Mouse (Mus musculus) G1E (cell line): ENCODE data around the gene Cyp4f16. TPM values are rescaled to one million over a fixed set of nuclear protein-coding genes. Genes with fewer than 3 reads are reported as not detected.
A peak's percentile ranks its signal among the peaks of the same experiment; 100 is the strongest.
"Not testable (repeated sequence)": the region's sequence is repeated elsewhere in the genome, so short reads cannot be mapped to it uniquely, and the experiment has no call there.

Source experiments
- ATAC-seq: 2 replicates; pipeline ENCODE4 v1.8.0; 2016; ENCODE audit warnings: mild to moderate bottlenecking; ENCODE audit not compliant: insufficient number of reproducible peaks, poor library complexity, low FRiP score, severe bottlenecking; ENCODE audit errors: extremely low read depth
- DNase-seq: peaks from one replicate; pipeline ENCODE4 v3.0.0; 2012; ENCODE audit warnings: low spot score
- H3K27me3 ChIP-seq: 2 replicates; pipeline ENCODE4 v1.6.1; 2012; ENCODE audit warnings: mild to moderate bottlenecking, low read length, inconsistent platforms; ENCODE audit not compliant: insufficient read depth
- H3K36me3 ChIP-seq: replicated peaks from 2 replicates; pipeline ENCODE3; 2012; ENCODE audit warnings: mild to moderate bottlenecking, inconsistent platforms
- H3K4me1 ChIP-seq: 2 replicates; pipeline ENCODE4 v1.6.1; 2012; ENCODE audit warnings: low read depth, low read length, inconsistent platforms, mixed read lengths; ENCODE audit not compliant: insufficient read depth
- H3K4me3 ChIP-seq: 2 replicates; pipeline ENCODE4 v1.5.1; 2012; ENCODE audit warnings: low read depth, mild to moderate bottlenecking, inconsistent platforms, low read length, moderate library complexity, mixed read lengths
- H3K9me3 ChIP-seq: replicated peaks from 2 replicates; pipeline ENCODE4 v1.6.1; 2012; ENCODE audit warnings: inconsistent platforms
- CTCF ChIP-seq: IDR thresholded peaks from 2 replicates; pipeline ENCODE4 v1.5.1; 2012; ENCODE audit warnings: low read depth, low read length, inconsistent platforms, mixed read lengths
- GATA1 ChIP-seq: IDR thresholded peaks from 2 replicates; pipeline ENCODE4 v1.6.1; 2012; ENCODE audit warnings: borderline replicate concordance, low read length, inconsistent platforms, mixed read lengths
- GATA2 ChIP-seq: IDR thresholded peaks from 2 replicates; pipeline ENCODE4 v1.6.1; 2012; ENCODE audit warnings: low read depth, low read length, inconsistent platforms, borderline replicate concordance
- POLR2AphosphoS5 ChIP-seq: IDR thresholded peaks from 2 replicates; pipeline ENCODE4 v1.6.1; 2012; ENCODE audit warnings: low read depth, low read length, inconsistent platforms; ENCODE audit not compliant: insufficient replicate concordance
- TAL1 ChIP-seq: conservative IDR thresholded peaks from 2 replicates; pipeline ENCODE4 v1.6.1; 2012; ENCODE audit warnings: low read depth, low read length, inconsistent platforms, mixed read lengths
- polyA plus RNA-seq: library from polyadenylated mRNA; stranded (reverse); fragments of >175 nt; gene quantifications from 2 replicates; pipeline ENCODE4 v1.2.3, GENCODE M21; 2012
- total RNA-seq, 2 experiments: library from RNA; stranded (forward) in 1 of 2; stranded (reverse) in 1 of 2; fragments of 200-1000 nt in 1 of 2; fragments of >200 nt in 1 of 2; fragmentation: Nextera tagmentation in 1 of 2; gene quantifications; 2 replicates each; pipeline ENCODE4 v1.2.3; 2014 to 2017

Gene Cyp4f16
- total and polyA plus RNA-seq, 3 experiments, result 1.1 TPM; not detected in 2

DNA sequence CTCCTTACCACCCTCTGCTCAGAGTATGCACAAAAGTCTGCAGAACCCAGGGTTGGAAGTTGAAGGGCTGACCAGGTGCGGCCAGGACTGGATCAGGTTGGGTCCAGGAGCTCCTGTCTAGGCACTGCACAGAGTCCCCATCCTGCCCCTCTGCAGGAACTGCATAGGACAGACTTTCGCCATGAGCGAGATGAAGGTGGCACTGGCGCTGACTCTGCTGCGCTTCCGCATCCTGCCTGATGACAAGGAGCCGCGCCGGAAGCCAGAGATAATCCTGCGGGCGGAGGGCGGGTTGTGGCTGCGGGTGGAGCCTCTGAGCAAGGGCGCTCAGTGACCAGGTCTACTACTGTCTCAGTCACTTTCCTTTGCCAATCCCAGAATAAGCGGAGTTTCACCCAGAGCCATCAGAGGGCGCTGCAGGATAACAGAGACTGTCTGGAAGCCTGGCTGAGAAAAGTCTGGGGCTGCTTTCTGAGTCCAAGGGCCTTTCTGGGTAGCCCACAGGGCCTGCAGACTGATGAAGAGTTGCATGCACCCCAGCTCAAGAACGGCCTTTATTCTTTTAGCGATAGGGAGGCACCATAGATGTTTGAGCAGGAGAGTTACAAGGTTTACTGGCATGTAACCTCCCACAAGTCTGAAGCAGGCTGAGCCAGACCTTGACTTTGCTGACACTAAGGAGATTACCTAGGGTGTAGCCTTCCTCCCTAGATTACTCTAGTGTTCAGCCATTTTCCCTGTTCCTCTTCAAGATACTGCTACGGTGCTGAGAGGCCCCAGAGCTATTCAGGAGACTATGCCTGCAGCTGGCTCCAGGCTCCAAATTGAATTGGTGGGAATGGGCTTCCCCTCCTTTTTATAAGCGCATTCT lies 14.8 kb downstream of the Cyp4f16 start:
- peak; percentile 84 for ATAC-seq
- H3K4me3 ChIP-seq, result peak overlapping the region; percentile 63
- H3K4me1 ChIP-seq, result no peaks in the 10 kb centered on the region
- H3K9me3 ChIP-seq, result no peaks in the 10 kb centered on the region
- no peak for TF ChIP-seq TAL1
- no peak for TF ChIP-seq GATA2
- TF ChIP-seq CTCF, result no peak
- no peak for TF ChIP-seq POLR2AphosphoS5
- TF ChIP-seq GATA1, result no peak
- no peaks in the 10 kb centered on the region for H3K36me3 ChIP-seq
- DNase-seq, result peak; percentile 42
- peaks cover 2% of the 10 kb centered on the region; the same call in 1 of the 2 replicates for H3K27me3 ChIP-seq

DNA sequence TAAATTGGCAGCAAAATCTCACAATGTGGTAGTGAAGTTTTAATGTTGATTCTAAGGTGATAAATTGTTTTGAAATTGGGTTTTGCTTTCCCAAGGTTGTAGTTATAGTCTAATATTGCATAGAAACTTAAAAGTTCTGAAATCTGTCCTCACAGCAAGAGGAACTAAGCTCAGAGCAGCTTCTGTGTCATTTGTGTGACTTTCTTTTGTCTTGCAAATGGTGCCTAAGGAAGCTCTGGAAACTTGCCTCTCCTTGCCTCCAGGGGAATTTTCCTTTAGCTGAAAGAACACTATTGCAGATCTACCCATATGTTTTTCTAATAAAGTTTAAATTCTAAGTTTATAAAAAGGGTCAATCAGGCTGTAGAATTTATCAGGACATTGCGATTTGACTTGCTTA lies 16.7 kb downstream of the Cyp4f16 start:
- ATAC-seq, H3K4me1 ChIP-seq, DNase-seq: not testable (repeated sequence)

DNA sequence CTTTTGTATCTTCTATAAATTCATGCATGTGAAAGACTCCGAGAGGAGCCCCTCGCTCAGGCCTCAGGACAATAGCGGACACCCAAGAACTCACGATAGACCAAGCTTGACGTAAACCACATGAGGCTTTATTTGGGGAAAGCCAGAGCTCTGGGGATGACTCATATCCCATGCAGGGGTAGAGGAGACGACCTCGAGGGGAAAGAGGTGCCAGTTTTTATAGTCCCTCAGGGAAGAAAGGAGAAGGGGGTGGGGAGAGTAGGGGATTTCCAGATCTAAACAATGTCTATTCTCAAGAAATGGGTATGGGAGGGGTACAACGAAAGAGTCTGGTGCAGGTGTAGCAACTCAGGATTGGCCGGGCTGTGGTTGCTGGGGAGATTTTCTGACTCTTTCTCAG lies 18.0 kb downstream of the Cyp4f16 start:
- ATAC-seq, H3K9me3 ChIP-seq, H3K4me1 ChIP-seq, H3K4me3 ChIP-seq, H3K27me3 ChIP-seq, H3K36me3 ChIP-seq, DNase-seq: not testable (repeated sequence)

More for the DNA sequence above, 16.7 kb downstream of the Cyp4f16 start:
- not testable (repeated sequence) for H3K27me3 ChIP-seq, H3K9me3 ChIP-seq, H3K36me3 ChIP-seq, H3K4me3 ChIP-seq

DNA sequence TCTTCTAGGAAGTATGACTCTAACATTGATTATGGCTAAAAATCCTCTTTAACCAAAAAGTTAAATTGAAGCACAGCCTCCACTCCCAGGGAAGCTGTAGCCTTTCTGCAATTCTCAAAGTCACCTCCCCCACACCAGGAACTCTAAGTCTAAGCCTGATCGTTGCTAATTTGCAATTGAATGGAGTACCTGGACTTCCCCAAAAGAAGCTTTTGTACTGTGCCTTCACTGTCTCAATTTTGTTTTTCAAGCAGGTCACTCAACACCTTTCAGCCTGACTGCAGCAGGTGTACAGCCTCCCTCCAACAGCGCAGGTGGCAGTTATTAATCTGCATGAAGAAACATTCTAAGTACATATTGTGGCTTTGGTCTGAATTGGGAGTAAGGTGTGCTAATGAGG lies 26.9 kb downstream of the Cyp4f16 start:
- not testable (repeated sequence) for H3K36me3 ChIP-seq, DNase-seq, H3K9me3 ChIP-seq, H3K27me3 ChIP-seq, H3K4me1 ChIP-seq, ATAC-seq, H3K4me3 ChIP-seq

DNA sequence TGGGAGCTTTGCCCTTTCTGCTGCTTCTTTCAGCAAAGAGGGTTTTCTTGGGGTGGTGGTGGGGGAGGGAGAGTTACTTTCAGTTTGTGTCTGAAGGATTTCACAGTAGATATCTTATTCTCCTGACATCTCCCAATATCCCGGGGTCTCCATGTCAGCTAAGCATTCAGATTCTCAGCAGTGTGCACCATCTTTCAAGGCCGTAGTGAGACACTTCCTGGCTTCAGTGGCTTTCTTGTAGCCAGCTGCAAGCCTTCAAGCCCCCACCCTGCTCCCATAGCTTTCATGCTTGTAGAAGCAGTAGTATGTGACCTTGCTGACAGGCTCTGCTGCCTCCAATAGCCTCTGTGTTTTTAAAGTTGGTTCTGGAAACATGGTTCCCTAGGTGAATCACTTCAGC lies 36.9 kb downstream of the Cyp4f16 start:
- not testable (repeated sequence) for ATAC-seq, DNase-seq

DNA sequence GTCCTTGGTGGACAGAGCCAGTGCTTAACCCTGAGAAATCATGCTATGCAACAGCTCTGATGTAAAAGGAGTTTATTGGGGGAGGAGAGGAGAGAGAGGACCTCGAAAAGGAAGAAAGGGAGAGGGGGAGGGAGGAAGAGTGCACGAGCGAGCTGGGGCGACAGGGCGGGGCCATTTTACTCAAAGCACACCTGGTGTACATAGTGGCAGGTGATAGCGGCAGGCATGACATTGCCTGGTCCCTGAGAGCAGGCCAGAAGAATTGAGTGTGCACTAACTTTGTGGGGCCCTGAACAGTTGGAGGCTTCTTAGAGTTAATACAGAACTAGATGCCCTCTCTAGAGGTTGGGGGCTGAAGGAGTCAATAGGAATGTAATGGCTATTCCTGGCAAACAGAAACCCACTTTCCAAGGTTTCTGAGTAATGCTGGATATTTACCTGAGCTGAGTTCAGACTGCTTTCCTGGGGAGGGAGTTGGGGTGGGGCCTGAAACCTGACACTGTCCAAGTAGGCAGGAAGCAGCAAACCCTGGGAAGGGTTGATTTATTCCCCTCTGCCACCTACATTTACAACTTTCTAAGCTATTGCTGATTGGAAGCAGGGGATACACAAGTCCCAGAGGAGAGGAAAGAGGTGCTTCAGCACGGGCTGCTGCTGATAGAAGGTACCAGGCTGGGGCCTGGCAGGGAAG lies 41.3 kb downstream of the Cyp4f16 start:
- DNase-seq (no peak), ATAC-seq (no peak)
- Histone ChIP-seq H3K27me3 (no peaks in the 10 kb centered on the region; the same call in 1 of the 2 replicates), H3K9me3 (no peaks in the 10 kb centered on the region), H3K4me1 (no peaks in the 10 kb centered on the region), H3K4me3 (no peak overlapping the region), H3K36me3 (no peaks in the 10 kb centered on the region)
- no peak for TF ChIP-seq TAL1
- TF ChIP-seq CTCF, result no peak
- TF ChIP-seq GATA1, result no peak
- TF ChIP-seq GATA2, result no peak
- TF ChIP-seq POLR2AphosphoS5, result no peak

More for the DNA sequence above, 36.9 kb downstream of the Cyp4f16 start:
- not testable (repeated sequence) for H3K9me3 ChIP-seq, H3K36me3 ChIP-seq, H3K27me3 ChIP-seq, H3K4me3 ChIP-seq, H3K4me1 ChIP-seq

DNA sequence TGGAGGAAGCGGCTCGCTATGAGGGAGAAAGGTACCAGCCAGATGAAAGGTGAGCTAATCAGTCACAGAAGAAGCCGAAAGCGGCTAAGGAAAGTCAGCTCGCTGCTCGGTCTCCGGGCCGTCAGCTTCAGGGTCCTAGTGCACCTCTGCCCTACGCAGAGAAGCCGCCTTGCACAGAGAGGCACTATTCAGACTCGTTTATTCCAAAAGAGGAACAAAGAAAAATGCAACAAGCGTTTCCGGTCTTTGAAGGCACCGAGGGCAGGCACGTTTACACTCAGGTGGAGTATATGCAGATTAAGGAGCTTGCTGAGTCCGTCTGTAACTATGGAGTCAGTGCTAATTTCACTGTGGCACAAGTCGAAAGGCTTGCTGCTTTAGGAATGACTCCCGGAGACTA lies 60.1 kb downstream of the Cyp4f16 start:
- Histone ChIP-seq H3K4me1 (no peaks in the 10 kb centered on the region), H3K27me3 (no peaks in the 10 kb centered on the region), H3K4me3 (no peak overlapping the region), H3K9me3 (no peaks in the 10 kb centered on the region), H3K36me3 (no peaks in the 10 kb centered on the region)
- ATAC-seq (no peak), DNase-seq (no peak)
- TF ChIP-seq TAL1 (no peak), CTCF (no peak), GATA1 (no peak), POLR2AphosphoS5 (no peak), GATA2 (no peak)

Other genes with a start within 250 kb of the Cyp4f16 start
- 67.3 and 80.8 TPM in 2 replicates for gene Akap8, start 215.3 kb upstream of the Cyp4f16 start, total RNA-seq (2014; fragmentation: Nextera tagmentation)
- gene Akap8, start 215.3 kb upstream of the Cyp4f16 start, total RNA-seq (2017), result 119 and 132 TPM in 2 replicates
- 251 and 272 TPM in 2 replicates for gene Akap8, start 215.3 kb upstream of the Cyp4f16 start, polyA plus RNA-seq
- gene Akap8l, start 186.0 kb upstream of the Cyp4f16 start, total RNA-seq (2014; fragmentation: Nextera tagmentation), result 57.8 and 68.8 TPM in 2 replicates
- gene Akap8l, start 186.0 kb upstream of the Cyp4f16 start, total RNA-seq (2017), result 44.4 and 57.6 TPM in 2 replicates
- 80.3 and 101 TPM in 2 replicates for gene Akap8l, start 186.0 kb upstream of the Cyp4f16 start, polyA plus RNA-seq
- gene Wiz, start 147.1 kb upstream of the Cyp4f16 start, total RNA-seq (2014; fragmentation: Nextera tagmentation), result 66.2 and 66.7 TPM in 2 replicates
- gene Wiz, start 147.1 kb upstream of the Cyp4f16 start, total RNA-seq (2017), result 2.3 and 2.7 TPM in 2 replicates
- 87.8 and 88.7 TPM in 2 replicates for gene Wiz, start 147.1 kb upstream of the Cyp4f16 start, polyA plus RNA-seq
- 1.5 and 2.9 TPM in 2 replicates for gene Rasal3, start 133.0 kb upstream of the Cyp4f16 start, total RNA-seq (2014; fragmentation: Nextera tagmentation)
- gene Rasal3, start 133.0 kb upstream of the Cyp4f16 start, total RNA-seq (2017), result 6.5 and 6.8 TPM in 2 replicates
- 0.86 and 1.1 TPM in 2 replicates for gene Rasal3, start 133.0 kb upstream of the Cyp4f16 start, polyA plus RNA-seq
- gene Pglyrp2, start 112.4 kb upstream of the Cyp4f16 start, total RNA-seq (2014; fragmentation: Nextera tagmentation), result not detected in 2 replicates
- 0.33 and 0.41 TPM in 2 replicates for gene Pglyrp2, start 112.4 kb upstream of the Cyp4f16 start, total RNA-seq (2017)
- gene Pglyrp2, start 112.4 kb upstream of the Cyp4f16 start, polyA plus RNA-seq, result 0.31 and 0.35 TPM in 2 replicates
- not detected in 2 replicates for gene Cyp4f39, start 83.8 kb upstream of the Cyp4f16 start, total RNA-seq (2014; fragmentation: Nextera tagmentation)
- gene Cyp4f39, start 83.8 kb upstream of the Cyp4f16 start, total RNA-seq (2017), result 0.12 and 0.27 TPM in 2 replicates
- not detected in 2 replicates for gene Cyp4f39, start 83.8 kb upstream of the Cyp4f16 start, polyA plus RNA-seq
- 0.24 and 1.5 TPM in 2 replicates for gene Cyp4f17, start 30.5 kb upstream of the Cyp4f16 start, total RNA-seq (2014; fragmentation: Nextera tagmentation)
- not detected in 2 replicates for gene Cyp4f17, start 30.5 kb upstream of the Cyp4f16 start, total RNA-seq (2017)
- gene Cyp4f17, start 30.5 kb upstream of the Cyp4f16 start, polyA plus RNA-seq, result 0.03 TPM in 1 of 2 replicates, not detected in the other
- not detected in 2 replicates for gene Cyp4f37, start 84.8 kb downstream of the Cyp4f16 start, total RNA-seq (2014; fragmentation: Nextera tagmentation)
- 0.05 and 0.06 TPM in 2 replicates for gene Cyp4f37, start 84.8 kb downstream of the Cyp4f16 start, total RNA-seq (2017)
- gene Cyp4f37, start 84.8 kb downstream of the Cyp4f16 start, polyA plus RNA-seq, result not detected in 2 replicates
- gene Cyp4f40, start 122.3 kb downstream of the Cyp4f16 start, total RNA-seq (2014; fragmentation: Nextera tagmentation), result not detected in 2 replicates
- gene Cyp4f40, start 122.3 kb downstream of the Cyp4f16 start, total RNA-seq (2017), result 0.05 TPM in 1 of 2 replicates, not detected in the other
- not detected in 2 replicates for gene Cyp4f40, start 122.3 kb downstream of the Cyp4f16 start, polyA plus RNA-seq
- not detected in 2 replicates for gene Cyp4f15, start 149.1 kb downstream of the Cyp4f16 start, total RNA-seq (2014; fragmentation: Nextera tagmentation)
- 0.06 TPM in 1 of 2 replicates, not detected in the other for gene Cyp4f15, start 149.1 kb downstream of the Cyp4f16 start, total RNA-seq (2017)
- gene Cyp4f15, start 149.1 kb downstream of the Cyp4f16 start, polyA plus RNA-seq, result not detected in 2 replicates